Mouse (Mus musculus) embryonic fibroblast, embryonic 13.5 days (primary cell): ENCODE measurements around the gene Vwa2.

Source experiments
- CTCF ChIP-seq: IDR thresholded peaks from 2 replicates; pipeline ENCODE4 v1.5.1; 2011; ENCODE audit warnings: mild to moderate bottlenecking, control low read depth, low read length, moderate library complexity, borderline replicate concordance; ENCODE audit not compliant: insufficient read depth
- POLR2A ChIP-seq: IDR thresholded peaks from 2 replicates; pipeline ENCODE4 v1.6.1; 2011; ENCODE audit warnings: low read depth, mild to moderate bottlenecking, control low read depth, low read length, moderate library complexity

DNA sequence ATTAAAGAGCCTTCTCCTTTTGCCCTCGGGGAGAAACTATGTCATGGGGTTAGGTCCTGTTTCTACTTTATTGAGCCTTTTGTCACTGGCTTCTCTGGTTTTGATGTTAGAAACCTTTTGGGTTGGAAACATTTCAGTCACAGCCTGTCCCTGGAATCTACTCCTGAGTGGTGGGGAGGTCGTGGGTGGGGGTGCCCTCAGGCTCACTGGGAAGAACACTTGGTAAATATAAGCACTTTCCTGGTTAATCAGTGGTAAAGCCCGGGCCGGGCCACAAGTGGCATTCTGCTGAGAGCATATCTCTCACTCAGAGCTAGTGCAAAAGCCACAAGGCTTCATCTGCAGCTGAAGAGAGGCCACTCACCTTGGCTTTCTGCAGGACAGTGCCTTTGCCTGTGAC, 39.7 kb downstream of the Vwa2 start:
- TF ChIP-seq CTCF, result no peak
- no peak for TF ChIP-seq POLR2A
